Mouse (Mus musculus): Measurements from ENCODE around the gene Zic2. TPM values are rescaled to one million over a fixed set of nuclear protein-coding genes. Genes with fewer than 3 reads are reported as not detected.

Zic2 gene
- total and polyA plus RNA-seq, 3 experiments, result 0.13 TPM; not detected in 2

- no peaks in the 10 kb centered on the region for H3K27me3 ChIP-seq (replicated peaks)
These were observed 1.6 kb downstream of the Zic2 start for GRCm38 (mm10) chr14:122476822-122477215.

GRCm38 (mm10) chr14:122477261-122477671 is 2.0 kb downstream of the Zic2 start:
- Histone ChIP-seq H3K36me3 (replicated peaks in 1 of 2; ENCODE audit: control insufficient read depth in 1 of 2, insufficient read depth in 1 of 2, low read length in 1 of 2) (no peaks in the 10 kb centered on the region), H3K4me1 (ENCODE audit: control insufficient read depth in 1 of 2, insufficient read depth in 2 of 2) (no peaks in the 10 kb centered on the region), H3K9me3 (replicated peaks; ENCODE audit: low read length) (peaks cover 31% of the 10 kb centered on the region), H3K9ac (ENCODE audit: insufficient read depth, low read depth) (no peak overlapping the region), H3K79me2 (replicated peaks; ENCODE audit: control insufficient read depth, extremely low read depth, insufficient read depth, poor library complexity, severe bottlenecking) (no peaks in the 10 kb centered on the region), H3K27me3 (replicated peaks) (no peaks in the 10 kb centered on the region), H3K27ac (ENCODE audit: insufficient read depth, low read depth) (no peak overlapping the region), H3K4me2 (ENCODE audit: insufficient read depth, low read depth, poor library complexity, severe bottlenecking) (no peak overlapping the region), H3K4me3 (replicated peaks in 1 of 3; ENCODE audit: low read depth in 2 of 3, low read length in 2 of 3, poor library complexity in 1 of 3) (no peak overlapping the region)
- DNase-seq (ENCODE audit: extremely low read depth), result no peak
- in situ Hi-C loops (cut with MboI; ENCODE audit: low pct_ligation_motif_present, low pct_unique_long_range_greater_than_20kb, low sequenced_read_pairs), result no loop called here
- TF ChIP-seq MEF2A (IDR thresholded peaks at IDR 0.05; ENCODE audit: borderline replicate concordance, low read depth, low read length) (no peak), GABPA (IDR thresholded peaks at IDR 0.05; ENCODE audit: insufficient replicate concordance, low read depth, low read length) (no peak), POLR2AphosphoS2 (IDR thresholded peaks at IDR 0.05; ENCODE audit: low read depth, low read length) (no peak), MYC (IDR thresholded peaks at IDR 0.05; ENCODE audit: low read depth, low read length) (no peak), E2F4 (IDR thresholded peaks at IDR 0.05; ENCODE audit: insufficient replicate concordance, low read depth, low read length) (no peak), USF1 (IDR thresholded peaks at IDR 0.05; ENCODE audit: low read depth, low read length) (no peak), ZC3H11A (IDR thresholded peaks at IDR 0.05; ENCODE audit: low read depth, low read length) (no peak), EP300 (IDR thresholded peaks at IDR 0.05; ENCODE audit: low read length) (no peak), TBP (conservative IDR thresholded peaks at IDR 0.05; ENCODE audit: low read depth, low read length) (no peak)
- dilution Hi-C loops (cut with MboI; ENCODE audit: extremely low pct_ligation_motif_present, extremely low pct_unique_long_range_greater_than_20kb, low sequenced_read_pairs), result no loop called here

More at GRCm38 (mm10) chr14:122476822-122477215, 1.6 kb downstream of the Zic2 start:
- TF ChIP-seq TCF12 (IDR thresholded peaks at IDR 0.05; ENCODE audit: low read depth, low read length) (no peak), USF1 (IDR thresholded peaks at IDR 0.05; ENCODE audit: low read depth, low read length) (no peak), RCOR1 (conservative IDR thresholded peaks at IDR 0.05; ENCODE audit: low read depth, low read length) (no peak), PAX5 (IDR thresholded peaks at IDR 0.05; ENCODE audit: low read length) (no peak), ZC3H11A (IDR thresholded peaks at IDR 0.05; ENCODE audit: low read depth, low read length) (no peak), NRF1 (IDR thresholded peaks at IDR 0.05; ENCODE audit: low read depth, low read length) (no peak), POLR2A (IDR thresholded peaks at IDR 0.05; ENCODE audit: low read depth, low read length) (no peak), ZNF384 (IDR thresholded peaks at IDR 0.05; ENCODE audit: low read depth, low read length) (no peak), ETS1 (conservative IDR thresholded peaks at IDR 0.05; ENCODE audit: low read depth, low read length) (no peak), ELF1 (IDR thresholded peaks at IDR 0.05; ENCODE audit: low read depth, low read length) (no peak), GABPA (IDR thresholded peaks at IDR 0.05; ENCODE audit: insufficient replicate concordance, low read depth, low read length) (no peak), JUND (conservative IDR thresholded peaks at IDR 0.05; ENCODE audit: low read depth, low read length) (no peak), JUN (IDR thresholded peaks at IDR 0.05; ENCODE audit: insufficient read depth, low read depth, low read length) (no peak), POLR2AphosphoS2 (IDR thresholded peaks at IDR 0.05; ENCODE audit: low read depth, low read length) (no peak), MAFK (IDR thresholded peaks at IDR 0.05; ENCODE audit: insufficient replicate concordance, low read length) (no peak), ZMIZ1 (IDR thresholded peaks at IDR 0.05; ENCODE audit: low read depth, low read length) (no peak), CTCF (conservative IDR thresholded peaks at IDR 0.05 in 1 of 2, IDR thresholded peaks at IDR 0.05 in 1 of 2; ENCODE audit: low read depth in 2 of 2, low read length in 2 of 2) (no peak), IRF4 (IDR thresholded peaks at IDR 0.05; ENCODE audit: low read depth, low read length) (no peak)
- dilution Hi-C loops (cut with MboI; ENCODE audit: extremely low pct_ligation_motif_present, extremely low pct_unique_long_range_greater_than_20kb, low sequenced_read_pairs) (no loop called here), in situ Hi-C loops (cut with MboI; ENCODE audit: low pct_ligation_motif_present, low pct_unique_long_range_greater_than_20kb, low sequenced_read_pairs) (no loop called here)
- no peaks in the 10 kb centered on the region for H3K79me2 ChIP-seq (replicated peaks; ENCODE audit: control insufficient read depth, extremely low read depth, insufficient read depth, poor library complexity, severe bottlenecking)
- no peak overlapping the region for H3K4me3 ChIP-seq (replicated peaks in 1 of 3; ENCODE audit: low read depth in 2 of 3, low read length in 2 of 3, poor library complexity in 1 of 3)
- no peak overlapping the region for H3K27ac ChIP-seq (ENCODE audit: insufficient read depth, low read depth)
- no peak overlapping the region for H3K4me2 ChIP-seq (ENCODE audit: insufficient read depth, low read depth, poor library complexity, severe bottlenecking)
- H3K4me1 ChIP-seq (ENCODE audit: control insufficient read depth in 1 of 2, insufficient read depth in 2 of 2), result no peaks in the 10 kb centered on the region
- no peaks in the 10 kb centered on the region for H3K36me3 ChIP-seq (replicated peaks in 1 of 2; ENCODE audit: control insufficient read depth in 1 of 2, insufficient read depth in 1 of 2, low read length in 1 of 2)
- H3K9me3 ChIP-seq (replicated peaks; ENCODE audit: low read length), result peaks cover 31% of the 10 kb centered on the region
- no peak overlapping the region for H3K9ac ChIP-seq (ENCODE audit: insufficient read depth, low read depth)
- DNase-seq (ENCODE audit: extremely low read depth), result no peak
